In genomic region chr19:31531249-31531740, GRCm38 (mm10) we compare ENCODE assay signal across 8 mouse cellular contexts.
DNase-seq lines count a peak whose midpoint lies in the region; ATAC-seq and TF ChIP-seq lines count a peak whose summit lies in the region.

No protein-coding gene starts in this region.

- 0 out of 2 replicates have a peak overlapping the region, but pooled peaks have one; percentile 23 for H3K27ac ChIP-seq in intestine, embryonic 15.5 days
- H3K27ac ChIP-seq in intestine, postnatal 0 days (ENCODE audit: low read depth, low read length) = no peak overlapping the region
- H3K27ac ChIP-seq in cerebellum, adult 2 months (ENCODE audit: insufficient read depth, low read length) = no peak overlapping the region

- H3K9me3 ChIP-seq in intestine, embryonic 15.5 days = no peaks in the 10 kb centered on the region
- no peaks in the 10 kb centered on the region for H3K9me3 ChIP-seq in intestine, postnatal 0 days (ENCODE audit: control insufficient read depth)

- no peak overlapping the region for H3K4me2 ChIP-seq in intestine, embryonic 15.5 days (replicated peaks)
- no peak overlapping the region for H3K4me2 ChIP-seq in intestine, postnatal 0 days (replicated peaks; ENCODE audit: low read depth)

- H3K4me3 ChIP-seq in intestine, embryonic 15.5 days (replicated peaks) = no peak overlapping the region
- H3K4me3 ChIP-seq in intestine, postnatal 0 days (ENCODE audit: low read depth, low read length) = no peak overlapping the region
- no peak overlapping the region for H3K4me3 ChIP-seq in cerebellum, adult 2 months (replicated peaks; ENCODE audit: insufficient read depth, low read depth, low read length)

- H3K27me3 ChIP-seq in intestine, embryonic 15.5 days (replicated peaks) = no peaks in the 10 kb centered on the region
- no peaks in the 10 kb centered on the region for H3K27me3 ChIP-seq in intestine, postnatal 0 days (replicated peaks; ENCODE audit: control insufficient read depth, insufficient read depth, low read length)
- H3K27me3 ChIP-seq in cerebellum, adult 2 months (ENCODE audit: control insufficient read depth, insufficient read depth, low read length) = no peaks in the 10 kb centered on the region

- H3K9ac ChIP-seq in intestine, embryonic 15.5 days = no peak overlapping the region
- H3K9ac ChIP-seq in intestine, postnatal 0 days (ENCODE audit: low read depth, low read length) = no peak overlapping the region

- H3K4me1 ChIP-seq in intestine, embryonic 15.5 days (replicated peaks) = 0 out of 2 replicates have a peak, but pooled peaks cover 8% of the 10 kb centered on the region
- no peaks in the 10 kb centered on the region for H3K4me1 ChIP-seq in intestine, postnatal 0 days (replicated peaks; ENCODE audit: control insufficient read depth, insufficient read depth, low read length)
- H3K4me1 ChIP-seq in cerebellum, adult 2 months (ENCODE audit: control insufficient read depth, insufficient read depth, low read length) = peaks cover 2% of the 10 kb centered on the region; the same call in 1 of the 2 replicates

- 41% methylated on average over 7 of the region's 7 CpGs for WGBS in intestine, embryonic 15.5 days
- WGBS in intestine, postnatal 0 days = 44% methylated on average over 7 of the region's 7 CpGs
- 21% methylated on average over 7 of the region's 7 CpGs for WGBS in cerebellum, adult 2 months

- no peak for TF ChIP-seq POLR2A in cerebellum, adult 2 months (IDR thresholded peaks at IDR 0.05; ENCODE audit: borderline replicate concordance, insufficient read depth, low read length)

- peak; percentile 46 for DNase-seq in adrenal gland, postnatal 25 days
- DNase-seq in kidney, adult 18-20 months = peak; percentile 25
- peak; percentile 7 to 45 for DNase-seq in lung, postnatal 4 days
- no peak for DNase-seq in thymus, postnatal 36 days
- no peak for DNase-seq in layer of hippocampus, postnatal 10 days (ENCODE audit: low spot score in 2 of 2)
- no peak for DNase-seq in cerebellum, adult 2 months

- no peak; the same call in 1 of the 2 replicates for ATAC-seq in intestine, embryonic 15.5 days
- no peak for ATAC-seq in intestine, postnatal 0 days

- no peaks in the 10 kb centered on the region for H3K36me3 ChIP-seq in intestine, embryonic 15.5 days
- H3K36me3 ChIP-seq in intestine, postnatal 0 days (ENCODE audit: control insufficient read depth, insufficient read depth) = no peaks in the 10 kb centered on the region

- TF ChIP-seq CTCF in intestine, postnatal 0 days (IDR thresholded peaks at IDR 0.05; ENCODE audit: low read depth) = no peak
- TF ChIP-seq CTCF in cerebellum, adult 2 months (IDR thresholded peaks at IDR 0.05; ENCODE audit: borderline replicate concordance, insufficient read depth, low read depth, low read length) = no peak

Comparison
In these comparisons a context has a peak if more than half of its experiments do, and no peak if none do; other contexts are left out.
1. DNase-seq: peak in adrenal gland, postnatal 25 days (single experiment), kidney, adult 18-20 months (single experiment) and lung, postnatal 4 days (2 of 2); none in thymus, postnatal 36 days (0 of 2), layer of hippocampus, postnatal 10 days (0 of 2) and cerebellum, adult 2 months (0 of 2).